Mouse (Mus musculus): ENCODE measurements around the gene Mov10l1. TPM values are rescaled to one million over a fixed set of nuclear protein-coding genes. Genes with fewer than 3 reads are reported as not detected.

Gene Mov10l1
- 0.42 and 0.88 TPM in 2 replicates for polyA plus RNA-seq (2015; fragmentation: Nextera tagmentation; extraction: Ambion mirVana)

DNA sequence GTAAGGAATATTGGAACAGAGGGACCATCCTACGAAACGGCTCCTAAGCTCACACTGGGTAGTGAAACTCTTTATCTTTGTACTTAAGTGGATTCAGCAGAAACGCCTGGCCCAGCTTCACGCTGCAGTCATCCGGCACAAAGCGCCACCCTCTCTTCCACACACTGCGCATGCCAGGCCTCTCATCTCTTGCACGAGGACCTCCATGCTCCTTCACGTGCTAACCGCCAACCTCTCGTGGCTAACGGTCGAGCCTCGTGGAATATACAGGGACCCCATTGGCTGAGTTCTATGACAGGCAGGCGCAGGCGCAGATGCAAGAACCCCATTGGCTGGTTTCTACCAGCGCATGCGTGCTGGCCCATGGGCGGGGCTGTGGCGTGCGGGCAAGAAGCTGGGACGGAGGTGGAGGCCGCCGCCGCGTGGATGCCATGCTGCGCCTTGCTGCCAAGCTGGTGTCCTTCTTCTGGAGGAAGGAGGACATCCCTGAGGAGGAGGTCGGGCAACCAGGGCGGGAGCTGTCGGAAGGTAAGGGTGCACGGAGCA, at the start of gene Mov10l1:
Mov10l1 (plus strand) TSS at position 376 of the 546 bp plus-strand sequence.
- ATAC-seq = no peak
- Histone ChIP-seq H3K4me1 (ENCODE audit: insufficient read depth, low read depth, low read length) (no peaks in the 10 kb centered on the region; the same call in 1 of the 2 replicates), H3K9ac (replicated peaks; ENCODE audit: low read depth) (no peak within 1 kb of the TSS), H3K27me3 (replicated peaks; ENCODE audit: insufficient read depth, low read length) (no peaks in the 10 kb centered on the region), H3K4me2 (replicated peaks; ENCODE audit: low read depth, low read length) (no peak within 1 kb of the TSS), H3K27ac (ENCODE audit: low read length) (no peak within 1 kb of the TSS), H3K4me3 (ENCODE audit: low read depth, low read length) (no peak within 1 kb of the TSS), H3K36me3 (ENCODE audit: insufficient read depth, low read length) (no peaks in the 10 kb centered on the region), H3K9me3 (ENCODE audit: low read length) (no peaks in the 10 kb centered on the region)
- DNase-seq (ENCODE audit: low spot score) = no peak
- TF ChIP-seq EP300 (IDR thresholded peaks at IDR 0.05) = no peak
- no peak for TF ChIP-seq CTCF (IDR thresholded peaks at IDR 0.05)
- 91% methylated on average over 31 of the region's 31 CpGs for WGBS

DNA sequence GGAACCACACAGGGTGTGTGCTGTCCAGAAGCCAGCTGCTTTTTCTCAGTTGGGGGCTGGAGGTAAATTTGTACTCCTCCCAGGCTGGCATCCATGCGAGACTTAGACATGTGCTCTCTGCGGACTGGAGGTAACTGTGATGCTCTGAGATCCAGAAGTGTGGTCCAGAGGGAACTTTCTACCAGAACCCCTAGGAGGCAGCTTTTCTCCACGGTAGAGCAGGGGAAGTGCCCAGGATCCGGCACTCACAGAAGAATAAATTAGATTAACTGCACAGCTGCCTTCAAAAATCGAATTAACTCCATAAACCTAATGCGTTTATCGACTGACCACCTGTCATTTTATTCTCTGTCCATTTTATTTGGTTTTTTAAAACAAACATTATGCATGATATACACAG, 48.6 kb upstream of the Mov10l1 start:
- 58% methylated on average over 7 of the region's 7 CpGs for WGBS
- no peaks in the 10 kb centered on the region for H3K4me1 ChIP-seq (ENCODE audit: insufficient read depth, low read depth, low read length)
- H3K27ac ChIP-seq (ENCODE audit: low read length) = no peak overlapping the region
- TF ChIP-seq EP300 (IDR thresholded peaks at IDR 0.05) (no peak), CTCF (IDR thresholded peaks at IDR 0.05) (peak; percentile 59)
- no peaks in the 10 kb centered on the region for H3K27me3 ChIP-seq (replicated peaks; ENCODE audit: insufficient read depth, low read length)
- no peak for ATAC-seq
- H3K4me2 ChIP-seq (replicated peaks; ENCODE audit: low read depth, low read length) = no peak overlapping the region
- no peak overlapping the region for H3K4me3 ChIP-seq (ENCODE audit: low read depth, low read length)
- DNase-seq (ENCODE audit: low spot score) = peak; percentile 30
- H3K36me3 ChIP-seq (ENCODE audit: insufficient read depth, low read length) = no peaks in the 10 kb centered on the region
- no peaks in the 10 kb centered on the region for H3K9me3 ChIP-seq (ENCODE audit: low read length)
- H3K9ac ChIP-seq (replicated peaks; ENCODE audit: low read depth) = no peak overlapping the region

DNA sequence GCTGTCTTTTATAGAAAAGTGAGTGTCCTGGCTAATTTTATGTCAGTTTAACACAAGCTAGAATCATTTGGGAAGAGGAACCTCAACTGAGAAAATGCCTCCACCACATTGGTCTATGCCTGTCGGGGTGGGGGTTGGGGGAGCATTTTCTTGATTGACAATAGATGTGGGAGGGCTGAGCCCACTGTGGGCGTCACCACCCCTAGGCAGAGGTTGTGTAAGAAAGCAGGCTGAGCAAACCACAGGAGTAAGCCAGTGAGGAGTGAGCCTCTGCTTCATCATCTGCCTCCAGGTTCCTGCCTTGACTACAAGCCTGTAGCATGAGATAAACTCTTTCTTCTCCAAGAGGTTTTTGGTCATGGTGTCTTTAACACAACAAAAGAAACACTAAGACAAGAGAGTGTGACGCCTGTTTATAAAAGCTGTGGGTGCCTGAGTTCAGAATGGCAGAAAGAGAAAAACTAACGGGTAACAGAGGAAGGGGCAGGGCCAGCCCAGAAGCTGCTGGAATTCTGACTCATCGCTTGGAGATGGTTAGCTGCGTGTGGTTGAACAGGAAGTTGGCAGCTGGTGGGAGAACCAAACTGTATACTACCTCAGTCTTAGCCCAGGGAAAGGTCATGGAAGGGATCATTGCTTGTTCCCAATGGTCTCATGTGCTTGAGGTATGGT, 46.0 kb upstream of the Mov10l1 start:
- DNase-seq (ENCODE audit: low spot score) (peak; percentile 36), ATAC-seq (0 out of 2 replicates have a peak, but pooled peaks have one; percentile 14)
- Histone ChIP-seq H3K27ac (ENCODE audit: low read length) (no peak overlapping the region), H3K9me3 (ENCODE audit: low read length) (no peaks in the 10 kb centered on the region), H3K36me3 (ENCODE audit: insufficient read depth, low read length) (no peaks in the 10 kb centered on the region), H3K4me3 (ENCODE audit: low read depth, low read length) (no peak overlapping the region), H3K27me3 (replicated peaks; ENCODE audit: insufficient read depth, low read length) (no peaks in the 10 kb centered on the region), H3K4me1 (ENCODE audit: insufficient read depth, low read depth, low read length) (no peaks in the 10 kb centered on the region), H3K4me2 (replicated peaks; ENCODE audit: low read depth, low read length) (no peak overlapping the region), H3K9ac (replicated peaks; ENCODE audit: low read depth) (no peak overlapping the region)
- WGBS = 50% methylated on average over 6 of the region's 6 CpGs
- TF ChIP-seq EP300 (IDR thresholded peaks at IDR 0.05) (no peak), CTCF (IDR thresholded peaks at IDR 0.05) (no peak)

DNA sequence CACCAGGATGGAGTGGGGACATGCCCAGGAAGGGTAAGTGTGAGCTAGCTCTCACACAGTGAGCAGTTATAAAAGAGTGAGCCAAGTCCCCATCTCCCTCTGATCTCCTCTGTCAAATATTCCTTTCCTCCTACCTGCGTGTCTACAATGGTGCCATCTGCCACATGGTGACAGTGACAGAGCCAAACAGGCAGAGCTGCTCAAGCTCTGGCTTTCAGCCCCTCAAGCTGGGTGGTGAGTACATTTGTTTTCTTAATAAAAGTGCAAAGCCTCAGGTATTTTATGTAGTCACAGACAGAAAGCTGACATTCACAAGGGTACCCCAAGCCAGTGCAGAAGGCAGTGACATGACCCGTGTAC, 45.4 kb upstream of the Mov10l1 start:
- Histone ChIP-seq H3K27ac (ENCODE audit: low read length) (no peak overlapping the region), H3K36me3 (ENCODE audit: insufficient read depth, low read length) (no peaks in the 10 kb centered on the region), H3K9ac (replicated peaks; ENCODE audit: low read depth) (no peak overlapping the region), H3K4me1 (ENCODE audit: insufficient read depth, low read depth, low read length) (no peaks in the 10 kb centered on the region), H3K4me2 (replicated peaks; ENCODE audit: low read depth, low read length) (no peak overlapping the region), H3K27me3 (replicated peaks; ENCODE audit: insufficient read depth, low read length) (no peaks in the 10 kb centered on the region), H3K9me3 (ENCODE audit: low read length) (no peaks in the 10 kb centered on the region), H3K4me3 (ENCODE audit: low read depth, low read length) (no peak overlapping the region)
- 61% methylated on average over 2 of the region's 2 CpGs for WGBS
- TF ChIP-seq EP300 (IDR thresholded peaks at IDR 0.05) (no peak), CTCF (IDR thresholded peaks at IDR 0.05) (no peak)
- DNase-seq (ENCODE audit: low spot score) (no peak), ATAC-seq (no peak)

DNA sequence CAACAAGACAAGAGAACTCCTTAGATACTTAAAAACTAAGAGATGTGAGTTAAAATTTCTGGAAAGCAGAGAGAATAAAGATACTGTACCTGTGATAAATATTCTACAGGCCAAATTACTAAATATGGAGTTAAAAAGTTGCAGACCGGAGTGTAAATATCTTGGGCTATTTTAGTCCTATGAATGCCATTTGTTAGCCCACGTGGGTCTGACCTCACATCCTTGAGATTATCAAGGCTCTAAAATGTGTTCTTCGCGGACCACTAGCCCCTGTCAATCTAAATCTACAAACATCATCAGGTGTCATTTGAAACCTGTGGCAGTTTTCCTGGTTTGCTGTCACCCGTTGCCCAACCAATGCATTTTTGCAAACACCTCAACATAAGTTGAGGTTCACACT, 39.9 kb upstream of the Mov10l1 start:
- Histone ChIP-seq H3K4me2 (replicated peaks; ENCODE audit: low read depth, low read length) (no peak overlapping the region), H3K4me3 (ENCODE audit: low read depth, low read length) (no peak overlapping the region), H3K27me3 (replicated peaks; ENCODE audit: insufficient read depth, low read length) (no peaks in the 10 kb centered on the region), H3K9me3 (ENCODE audit: low read length) (no peaks in the 10 kb centered on the region), H3K27ac (ENCODE audit: low read length) (no peak overlapping the region), H3K9ac (replicated peaks; ENCODE audit: low read depth) (no peak overlapping the region), H3K36me3 (ENCODE audit: insufficient read depth, low read length) (no peaks in the 10 kb centered on the region), H3K4me1 (ENCODE audit: insufficient read depth, low read depth, low read length) (no peaks in the 10 kb centered on the region)
- WGBS = 58% methylated on average over 5 of the region's 5 CpGs
- DNase-seq (ENCODE audit: low spot score) = no peak
- no peak for ATAC-seq
- TF ChIP-seq CTCF (IDR thresholded peaks at IDR 0.05) (no peak), EP300 (IDR thresholded peaks at IDR 0.05) (no peak)

DNA sequence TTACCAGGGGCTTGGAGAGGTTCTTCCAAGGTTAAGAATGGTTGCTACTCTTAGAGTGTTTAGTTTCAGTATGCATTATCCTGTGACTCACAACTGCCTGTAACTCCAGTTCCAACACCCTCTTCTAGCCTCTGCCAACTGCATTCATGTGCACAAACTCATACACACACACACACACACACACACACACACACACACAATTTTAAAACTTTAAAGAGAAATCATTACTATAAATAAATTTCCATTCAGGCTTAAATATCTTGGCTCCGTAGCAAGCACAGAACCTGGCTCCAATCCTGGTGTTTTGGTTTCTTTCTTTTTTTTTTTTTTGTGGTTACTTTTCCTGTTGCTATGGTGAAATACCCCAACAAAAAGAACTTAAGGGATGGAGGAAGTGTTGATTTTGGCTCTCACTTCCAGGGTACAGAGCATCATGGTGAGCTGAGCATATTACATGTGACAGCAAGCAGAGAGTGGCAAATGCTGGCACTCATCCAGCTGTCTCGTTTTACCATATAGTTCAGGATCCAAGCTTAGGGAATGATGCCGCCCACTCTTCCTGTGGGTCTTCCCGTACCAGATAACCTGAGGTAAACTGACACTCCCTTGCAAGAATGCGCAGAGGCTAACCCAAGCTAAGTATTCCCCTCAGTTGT, 38.7 kb upstream of the Mov10l1 start:
- Histone ChIP-seq H3K27ac (ENCODE audit: low read length) (no peak overlapping the region), H3K4me2 (replicated peaks; ENCODE audit: low read depth, low read length) (no peak overlapping the region), H3K9me3 (ENCODE audit: low read length) (no peaks in the 10 kb centered on the region), H3K4me1 (ENCODE audit: insufficient read depth, low read depth, low read length) (no peaks in the 10 kb centered on the region), H3K36me3 (ENCODE audit: insufficient read depth, low read length) (no peaks in the 10 kb centered on the region), H3K9ac (replicated peaks; ENCODE audit: low read depth) (no peak overlapping the region), H3K27me3 (replicated peaks; ENCODE audit: insufficient read depth, low read length) (no peaks in the 10 kb centered on the region), H3K4me3 (ENCODE audit: low read depth, low read length) (no peak overlapping the region)
- DNase-seq (ENCODE audit: low spot score) = peak; percentile 53
- peak; percentile 65 for ATAC-seq
- TF ChIP-seq EP300 (IDR thresholded peaks at IDR 0.05) (0 out of 2 replicates have a peak, but pooled peaks have one; percentile 19), CTCF (IDR thresholded peaks at IDR 0.05) (no peak)
- WGBS = 51% methylated on average over 5 of the region's 5 CpGs
